ENCODE assay signal across 15 mouse cellular contexts in genomic region chr14:77853951-77854350, GRCm38 (mm10). TPM values are rescaled to one million over a fixed set of nuclear protein-coding genes. Genes with fewer than 3 reads are reported as not detected.
"Had no signal": no experiment of that assay in that cellular context is flagged by ENCODE, and none has a peak within 500 bp of the region (broad histone marks: within the 10 kb centered on the region; RNA-seq: fewer than 3 reads in every experiment).

No protein-coding gene starts in this region.

- H3K27me3 ChIP-seq: kidney, embryonic 15.5 days; liver, embryonic 12.5 days; neural tube, embryonic 12.5 days had no signal

- H3K36me3 ChIP-seq: neural tube, embryonic 12.5 days had no signal

- H3K9me3 ChIP-seq: kidney, embryonic 15.5 days; limb, embryonic 10.5 days; liver, embryonic 12.5 days; midbrain, embryonic 10.5 days; neural tube, embryonic 12.5 days had no signal

- H3K9ac ChIP-seq: kidney, embryonic 15.5 days; liver, embryonic 12.5 days; neural tube, embryonic 12.5 days had no signal

- ATAC-seq: liver, embryonic 12.5 days had no signal

- DNase-seq: kidney, adult 2 months; kidney, postnatal 14 days; lung, postnatal 36 days; midbrain, embryonic 14.5 days; retina, postnatal 1 day; right cerebral cortex, postnatal 4 days; spleen, adult 18-20 months; thymus, adult 18-20 months; thymus, postnatal 14 days had no signal

- H3K4me2 ChIP-seq: kidney, embryonic 15.5 days; liver, embryonic 12.5 days; neural tube, embryonic 12.5 days had no signal

- H3K4me3 ChIP-seq: kidney, embryonic 15.5 days; left cerebral cortex, adult 2 months; limb, embryonic 10.5 days; liver, embryonic 12.5 days; midbrain, embryonic 10.5 days; neural tube, embryonic 12.5 days had no signal

- H3K4me1 ChIP-seq: limb, embryonic 10.5 days; liver, embryonic 12.5 days; midbrain, embryonic 10.5 days; neural tube, embryonic 12.5 days had no signal

- H3K27ac ChIP-seq: kidney, embryonic 15.5 days; left cerebral cortex, adult 2 months; limb, embryonic 10.5 days; liver, embryonic 12.5 days; midbrain, embryonic 10.5 days; neural tube, embryonic 12.5 days had no signal

RNA-seq across cellular contexts. Expression of gene Epsti1, which starts 50.1 kb away (rescaled TPM):
- polyA plus RNA-seq: midbrain, embryonic 10.5 days had no signal
